Mouse (Mus musculus) CH12.LX (cell line): ENCODE measurements at regions not wholly inside any gene's neighbourhood (a gene's known extent, or its start where the extent isn't known, plus 50 kb on each side); places are given as distances from the start of the nearest gene placed in this dataset.

Source experiments
- CTCF ChIP-seq, 2 experiments: IDR thresholded peaks in 1 of 2; conservative IDR thresholded peaks in 1 of 2; 2 replicates each; pipeline ENCODE4 v1.5.1; 2011 to 2012; ENCODE audit warnings: low read depth in 2 of 2, low read length in 2 of 2, improper control_type of control experiment in 1 of 2, inconsistent platforms in 1 of 2, mild to moderate bottlenecking in 1 of 2, moderate library complexity in 1 of 2
- HCFC1 ChIP-seq: IDR thresholded peaks from 2 replicates; pipeline ENCODE4 v1.6.1; 2012; ENCODE audit warnings: low read depth, mild to moderate bottlenecking, inconsistent platforms, low read length, improper control_type of control experiment
- MAFK ChIP-seq: IDR thresholded peaks from 2 replicates; pipeline ENCODE4 v1.6.1; 2011; ENCODE audit warnings: low read length, improper control_type of control experiment; ENCODE audit not compliant: insufficient replicate concordance
- MAX ChIP-seq: IDR thresholded peaks from 2 replicates; pipeline ENCODE4 v1.6.1; 2011; ENCODE audit warnings: low read length, improper control_type of control experiment
- NRF1 ChIP-seq: IDR thresholded peaks from 2 replicates; pipeline ENCODE4 v1.6.1; 2014; ENCODE audit warnings: low read depth, mild to moderate bottlenecking, inconsistent platforms, low read length, improper control_type of control experiment, moderate library complexity
- TCF12 ChIP-seq: IDR thresholded peaks from 2 replicates; pipeline ENCODE4 v1.6.1; 2014; ENCODE audit warnings: low read depth, mild to moderate bottlenecking, inconsistent platforms, low read length, improper control_type of control experiment
- USF2 ChIP-seq: conservative IDR thresholded peaks from 2 replicates; pipeline ENCODE4 v1.6.1; 2011; ENCODE audit warnings: low read depth, low read length, improper control_type of control experiment
- ZC3H11A ChIP-seq: IDR thresholded peaks from 2 replicates; pipeline ENCODE4 v1.6.1; 2012; ENCODE audit warnings: low read depth, mild to moderate bottlenecking, inconsistent platforms, low read length, improper control_type of control experiment

DNA sequence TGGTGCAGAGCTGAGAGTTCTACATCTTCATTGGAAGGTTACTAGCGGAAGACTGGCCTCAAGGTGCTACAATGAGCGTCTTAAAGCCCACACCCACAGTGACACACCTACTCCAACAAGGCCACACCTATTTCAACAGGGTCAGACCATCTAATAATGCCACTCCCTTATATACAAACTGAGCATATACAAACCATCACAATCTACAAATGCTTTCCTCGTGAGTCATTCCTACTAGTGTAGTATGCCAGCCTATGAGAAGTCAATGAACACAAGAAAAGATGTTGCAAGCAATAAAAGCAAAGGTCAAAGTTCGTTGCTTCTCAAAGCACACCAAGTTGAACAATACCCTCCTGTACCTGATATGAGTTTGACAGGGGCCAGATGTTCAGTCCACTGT is 424.7 kb downstream of the Tm4sf1 start:
- no peak for TF ChIP-seq USF2
- no peak for TF ChIP-seq MAFK
- no peak for TF ChIP-seq MAX
- no peak for TF ChIP-seq NRF1
- no peak for TF ChIP-seq ZC3H11A
- no peak for TF ChIP-seq CTCF (conservative IDR thresholded peaks at IDR 0.05 in 1 of 2, IDR thresholded peaks at IDR 0.05 in 1 of 2; ENCODE audit: low read depth in 2 of 2, low read length in 2 of 2)
- TF ChIP-seq HCFC1, result no peak
- TF ChIP-seq TCF12, result no peak
